Mouse (Mus musculus): ENCODE measurements at regions not wholly inside any gene's neighbourhood (a gene's known extent, or its start where the extent isn't known, plus 50 kb on each side); places are given as distances from the start of the nearest gene placed in this dataset.

- 0 out of 2 replicates have a peak, but pooled peaks cover 7% of the 10 kb centered on the region for H3K9me3 ChIP-seq
- H3K4me3 ChIP-seq = no peak overlapping the region
- H3K4me2 ChIP-seq (replicated peaks) = no peak overlapping the region
- peaks cover 18% of the 10 kb centered on the region for H3K27me3 ChIP-seq
- WGBS = 39% methylated on average over 18 of the region's 18 CpGs
- H3K27ac ChIP-seq (replicated peaks) = 0 out of 2 replicates have a peak overlapping the region, but pooled peaks have one; percentile 35
- peaks cover 11% of the 10 kb centered on the region for H3K4me1 ChIP-seq
- no peak overlapping the region for H3K9ac ChIP-seq (replicated peaks)
- no peaks in the 10 kb centered on the region for H3K36me3 ChIP-seq
- peak; percentile 87 for ATAC-seq (ENCODE audit: low FRiP score, low read depth)
Measured at GRCm38 (mm10) chr7:36892776-36893500, 195.0 kb downstream of the Tshz3 start.

GRCm38 (mm10) chr7:36896339-36896738, 198.4 kb downstream of the Tshz3 start:
- H3K27ac ChIP-seq (replicated peaks) = 0 out of 2 replicates have a peak overlapping the region, but pooled peaks have one; percentile 15
- H3K4me3 ChIP-seq = no peak overlapping the region
- H3K9me3 ChIP-seq = no peaks in the 10 kb centered on the region
- 63% methylated on average over 12 of the region's 12 CpGs for WGBS
- H3K4me1 ChIP-seq = peaks cover 11% of the 10 kb centered on the region
- ATAC-seq (ENCODE audit: low FRiP score, low read depth) = peak; percentile 60
- H3K4me2 ChIP-seq (replicated peaks) = no peak overlapping the region
- peaks cover 28% of the 10 kb centered on the region for H3K27me3 ChIP-seq
- H3K9ac ChIP-seq (replicated peaks) = no peak overlapping the region
- H3K36me3 ChIP-seq = no peaks in the 10 kb centered on the region

- Histone ChIP-seq H3K27me3 (peaks cover 13% of the 10 kb centered on the region), H3K27ac (replicated peaks) (no peak overlapping the region), H3K4me2 (replicated peaks) (no peak overlapping the region), H3K4me3 (no peak overlapping the region), H3K9ac (replicated peaks) (no peak overlapping the region), H3K4me1 (no peaks in the 10 kb centered on the region), H3K36me3 (no peaks in the 10 kb centered on the region), H3K9me3 (no peaks in the 10 kb centered on the region)
- WGBS = 97% methylated on average over 5 of the region's 5 CpGs
- no peak for ATAC-seq (ENCODE audit: low FRiP score, low read depth)
Measured at GRCm38 (mm10) chr7:36901537-36901936, 203.6 kb downstream of the Tshz3 start.

DNA sequence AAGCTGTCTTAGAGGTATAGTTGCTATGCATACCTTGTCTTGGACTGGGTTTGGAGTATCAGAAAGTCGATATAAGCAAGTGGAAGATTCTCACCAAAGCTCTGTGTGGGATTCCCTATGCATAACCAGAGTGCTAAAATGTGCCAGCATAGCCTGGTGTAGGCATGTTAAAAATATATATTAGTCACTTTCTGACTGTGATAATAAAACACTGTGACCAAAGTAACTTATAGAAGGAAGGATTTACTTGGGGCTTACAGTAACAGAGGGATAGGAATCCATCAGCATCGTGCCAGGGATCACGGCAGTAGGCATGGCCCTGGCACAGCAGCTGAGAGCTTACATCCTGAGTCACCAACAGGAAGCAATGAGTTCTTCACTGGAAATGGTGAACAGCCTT, 215.4 kb downstream of the Tshz3 start:
- H3K27me3 ChIP-seq = no peaks in the 10 kb centered on the region
- H3K36me3 ChIP-seq = no peaks in the 10 kb centered on the region
- no peak overlapping the region for H3K4me2 ChIP-seq (replicated peaks)
- no peak for ATAC-seq (ENCODE audit: low FRiP score, low read depth)
- WGBS = 93% methylated on average over 3 of the region's 3 CpGs
- H3K27ac ChIP-seq (replicated peaks) = no peak overlapping the region
- no peak overlapping the region for H3K4me3 ChIP-seq
- no peak overlapping the region for H3K9ac ChIP-seq (replicated peaks)
- no peaks in the 10 kb centered on the region for H3K4me1 ChIP-seq
- H3K9me3 ChIP-seq = no peaks in the 10 kb centered on the region

- Histone ChIP-seq H3K27me3 (no peaks in the 10 kb centered on the region), H3K4me2 (replicated peaks) (no peak overlapping the region), H3K36me3 (no peaks in the 10 kb centered on the region), H3K27ac (replicated peaks) (no peak overlapping the region), H3K4me3 (no peak overlapping the region), H3K9me3 (no peaks in the 10 kb centered on the region), H3K9ac (replicated peaks) (no peak overlapping the region), H3K4me1 (no peaks in the 10 kb centered on the region; the same call in 1 of the 2 replicates)
- ATAC-seq (ENCODE audit: low FRiP score, low read depth) = no peak
- WGBS = 89% methylated on average over 9 of the region's 9 CpGs
Measured at GRCm38 (mm10) chr7:36914261-36914660, 216.3 kb downstream of the Tshz3 start.

DNA sequence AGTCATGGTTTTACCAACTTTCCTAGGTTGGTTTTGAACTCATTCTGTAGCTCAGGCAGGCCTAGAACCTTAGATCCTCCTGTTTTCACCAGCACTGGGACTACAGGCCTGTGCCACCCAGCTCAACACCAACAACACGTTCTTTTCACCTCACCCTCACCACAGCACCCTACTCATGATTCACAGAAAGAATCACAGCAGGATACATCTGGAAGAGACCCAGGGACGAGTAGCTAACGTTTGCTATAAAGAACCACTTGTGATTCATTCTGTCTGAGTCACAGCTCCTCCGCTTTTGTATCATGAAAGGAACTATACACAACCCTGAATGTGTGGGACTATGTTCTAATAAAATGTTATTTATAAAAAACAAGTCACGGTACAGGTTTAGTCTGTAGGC, 217.3 kb downstream of the Tshz3 start:
- Histone ChIP-seq H3K9me3 (no peaks in the 10 kb centered on the region), H3K4me3 (no peak overlapping the region), H3K36me3 (no peaks in the 10 kb centered on the region), H3K27me3 (no peaks in the 10 kb centered on the region; the same call in 1 of the 2 replicates), H3K27ac (replicated peaks) (no peak overlapping the region), H3K4me1 (no peaks in the 10 kb centered on the region; the same call in 1 of the 2 replicates), H3K9ac (replicated peaks) (no peak overlapping the region), H3K4me2 (replicated peaks) (no peak overlapping the region)
- WGBS = 82% methylated on average over 5 of the region's 5 CpGs
- ATAC-seq (ENCODE audit: low FRiP score, low read depth) = no peak

- Histone ChIP-seq H3K9me3 (no peaks in the 10 kb centered on the region), H3K4me3 (no peak overlapping the region), H3K27me3 (no peaks in the 10 kb centered on the region; the same call in 1 of the 2 replicates), H3K4me2 (replicated peaks) (no peak overlapping the region), H3K36me3 (no peaks in the 10 kb centered on the region), H3K27ac (replicated peaks) (no peak overlapping the region), H3K4me1 (no peaks in the 10 kb centered on the region; the same call in 1 of the 2 replicates), H3K9ac (replicated peaks) (no peak overlapping the region)
- WGBS = 79% methylated on average over 9 of the region's 9 CpGs
- no peak for ATAC-seq (ENCODE audit: low FRiP score, low read depth)
Measured at GRCm38 (mm10) chr7:36917011-36917410, 219.1 kb downstream of the Tshz3 start.

DNA sequence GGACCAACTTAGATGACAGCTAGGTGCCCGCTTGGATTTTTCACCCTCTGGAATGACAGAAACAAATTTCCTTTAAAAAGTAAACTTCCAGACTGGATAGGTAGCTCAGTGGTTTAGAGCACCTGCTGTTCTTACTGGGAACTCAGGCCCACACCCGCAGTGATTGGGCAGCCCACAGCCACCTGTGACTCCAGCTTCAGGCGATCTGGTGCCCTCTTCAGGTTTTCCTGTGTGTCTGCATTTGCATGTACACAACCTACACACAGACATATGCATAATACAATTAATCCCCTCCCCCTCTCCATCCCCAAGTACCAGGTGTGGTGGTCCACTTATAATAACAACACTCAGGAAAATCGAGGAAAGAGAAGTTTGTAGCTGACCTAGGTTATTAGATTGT, 221.5 kb downstream of the Tshz3 start:
- H3K27me3 ChIP-seq = no peaks in the 10 kb centered on the region; the same call in 1 of the 2 replicates
- H3K9me3 ChIP-seq = no peaks in the 10 kb centered on the region
- H3K9ac ChIP-seq (replicated peaks) = no peak overlapping the region
- no peaks in the 10 kb centered on the region for H3K36me3 ChIP-seq
- H3K4me3 ChIP-seq = no peak overlapping the region
- H3K4me1 ChIP-seq = no peaks in the 10 kb centered on the region; the same call in 1 of the 2 replicates
- no peak overlapping the region for H3K4me2 ChIP-seq (replicated peaks)
- no peak overlapping the region for H3K27ac ChIP-seq (replicated peaks)
- no peak for ATAC-seq (ENCODE audit: low FRiP score, low read depth)
- 72% methylated on average over 4 of the region's 4 CpGs for WGBS

DNA sequence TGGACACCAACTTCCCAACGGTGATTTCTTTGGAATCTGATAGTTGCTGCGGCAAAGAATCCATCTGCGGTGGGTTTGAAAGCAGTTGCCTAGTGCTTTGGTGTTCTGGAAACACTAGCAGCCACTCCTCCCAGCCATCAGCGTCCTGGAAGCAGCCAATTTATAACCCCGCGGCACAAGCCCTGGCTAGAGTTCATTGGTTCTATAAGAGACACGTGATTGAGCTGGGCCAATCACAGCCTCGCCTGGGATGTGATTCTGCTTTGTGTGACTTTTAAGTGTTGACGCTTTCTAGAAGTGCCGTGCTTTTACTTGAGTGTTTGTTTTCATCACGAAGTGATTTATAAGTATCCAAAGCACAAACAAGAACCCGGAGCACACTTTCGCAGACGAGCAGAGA, 223.1 kb downstream of the Tshz3 start:
- H3K36me3 ChIP-seq = no peaks in the 10 kb centered on the region

GRCm38 (mm10) chr7:36933490-36933889, 235.6 kb downstream of the Tshz3 start:
- H3K4me3 ChIP-seq = no peak overlapping the region
- no peak overlapping the region for H3K4me2 ChIP-seq (replicated peaks)
- 75% methylated on average over 4 of the region's 4 CpGs for WGBS
- no peaks in the 10 kb centered on the region for H3K36me3 ChIP-seq
- H3K27ac ChIP-seq (replicated peaks) = no peak overlapping the region
- H3K9me3 ChIP-seq = no peaks in the 10 kb centered on the region
- H3K4me1 ChIP-seq = peaks cover 11% of the 10 kb centered on the region
- H3K9ac ChIP-seq (replicated peaks) = no peak overlapping the region
- ATAC-seq (ENCODE audit: low FRiP score, low read depth) = no peak
- H3K27me3 ChIP-seq = no peaks in the 10 kb centered on the region

More for the DNA sequence above, 223.1 kb downstream of the Tshz3 start:
- Histone ChIP-seq H3K9ac (replicated peaks) (no peak overlapping the region), H3K4me1 (no peaks in the 10 kb centered on the region; the same call in 1 of the 2 replicates), H3K4me3 (no peak overlapping the region), H3K27me3 (no peaks in the 10 kb centered on the region; the same call in 1 of the 2 replicates), H3K27ac (replicated peaks) (no peak overlapping the region), H3K4me2 (replicated peaks) (no peak overlapping the region), H3K9me3 (no peaks in the 10 kb centered on the region)
- no peak for ATAC-seq (ENCODE audit: low FRiP score, low read depth)
- 87% methylated on average over 14 of the region's 14 CpGs for WGBS

- Histone ChIP-seq H3K27me3 (no peaks in the 10 kb centered on the region), H3K27ac (replicated peaks) (no peak overlapping the region), H3K4me1 (no peaks in the 10 kb centered on the region), H3K9me3 (no peaks in the 10 kb centered on the region), H3K4me2 (replicated peaks) (no peak overlapping the region), H3K4me3 (no peak overlapping the region), H3K36me3 (no peaks in the 10 kb centered on the region), H3K9ac (replicated peaks) (no peak overlapping the region)
- no peak for ATAC-seq (ENCODE audit: low FRiP score, low read depth)
- 85% methylated on average over 21 of the region's 21 CpGs for WGBS
Measured at GRCm38 (mm10) chr7:36934792-36935555, 237.1 kb downstream of the Tshz3 start.

DNA sequence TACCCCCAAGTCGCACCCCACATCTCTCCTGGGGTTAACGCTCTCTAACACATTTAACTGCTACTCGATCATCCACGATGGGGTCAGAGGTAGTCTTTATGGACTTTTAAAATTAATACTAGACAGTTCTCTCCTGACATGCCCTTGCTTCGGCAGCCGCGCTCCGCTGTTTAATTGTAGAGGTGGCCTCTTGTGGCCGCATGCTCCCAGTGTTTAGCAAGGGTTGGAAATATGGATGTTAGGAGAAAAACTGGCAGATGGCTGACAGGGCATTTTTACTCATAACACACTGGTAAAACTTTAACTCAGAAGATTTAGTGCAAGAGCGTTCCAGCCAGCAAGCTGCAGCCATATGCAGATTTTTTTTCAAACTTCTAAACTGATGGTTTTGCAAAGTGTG, 242.7 kb downstream of the Tshz3 start:
- WGBS = 84% methylated on average over 10 of the region's 10 CpGs
- Histone ChIP-seq H3K27me3 (no peaks in the 10 kb centered on the region), H3K9ac (replicated peaks) (no peak overlapping the region), H3K4me2 (replicated peaks) (no peak overlapping the region), H3K4me1 (no peaks in the 10 kb centered on the region), H3K36me3 (no peaks in the 10 kb centered on the region), H3K27ac (replicated peaks) (no peak overlapping the region), H3K4me3 (no peak overlapping the region), H3K9me3 (no peaks in the 10 kb centered on the region)
- ATAC-seq (ENCODE audit: low FRiP score, low read depth) = no peak

Data from midbrain, embryonic 12.5 days (tissue).